Mouse (Mus musculus) stomach, postnatal 0 days (tissue): ENCODE data around the gene Ms4a4c. TPM values are rescaled to one million over a fixed set of nuclear protein-coding genes. Genes with fewer than 3 reads are reported as not detected.

ENCODE experiments used
- ATAC-seq: fragments of 200-750 bp; cut with Nextera tagmentation; 2 replicates; pipeline ENCODE4 v1.8.0; 2017; ENCODE audit not compliant: low FRiP score, low TSS enrichment
- DNase-seq: peaks from one replicate; pipeline ENCODE4 v3.0.0-alpha.2; 2016; ENCODE audit warnings: low spot score
- H3K27ac ChIP-seq: fragments of 300-500 bp; sonication (generic); replicated peaks from 2 replicates; pipeline ENCODE4 v1.5.1; 2014; ENCODE audit warnings: mild to moderate bottlenecking, control low read depth
- H3K27me3 ChIP-seq: fragments of 300-500 bp; sonication (generic); 2 replicates; pipeline ENCODE4 v1.6.1; 2014; ENCODE audit warnings: low read length; ENCODE audit not compliant: control insufficient read depth, insufficient read depth
- H3K36me3 ChIP-seq: fragments of 300-500 bp; sonication (generic); 2 replicates; pipeline ENCODE4 v1.6.1; 2014; ENCODE audit warnings: low read length, mixed read lengths; ENCODE audit not compliant: control insufficient read depth, insufficient read depth
- H3K4me1 ChIP-seq: fragments of 300-500 bp; sonication (generic); replicated peaks from 2 replicates; pipeline ENCODE4 v1.6.1; 2014; ENCODE audit warnings: antibody characterized with exemption; ENCODE audit not compliant: control insufficient read depth, insufficient read depth
- H3K4me2 ChIP-seq: fragments of 300-500 bp; sonication (generic); replicated peaks from 2 replicates; pipeline ENCODE4 v1.6.1; 2014; ENCODE audit warnings: low read depth, mild to moderate bottlenecking, control low read depth, moderate library complexity
- H3K4me3 ChIP-seq: fragments of 300-500 bp; sonication (generic); 2 replicates; pipeline ENCODE4 v1.5.1; 2014; ENCODE audit warnings: low read depth, low read length, control low read depth
- H3K9ac ChIP-seq: fragments of 300-500 bp; sonication (generic); 2 replicates; pipeline ENCODE4 v1.6.1; 2014; ENCODE audit warnings: mild to moderate bottlenecking, low read length, control low read depth, mixed read lengths
- H3K9me3 ChIP-seq: fragments of 300-500 bp; sonication (generic); 2 replicates; pipeline ENCODE4 v1.6.1; 2016; ENCODE audit warnings: low read length; ENCODE audit not compliant: control insufficient read depth
- CTCF ChIP-seq: IDR thresholded peaks from 2 replicates; pipeline ENCODE4 v1.5.1; 2016; ENCODE audit warnings: antibody characterized with exemption, low read depth, mild to moderate bottlenecking, moderate library complexity
- EP300 ChIP-seq: optimal IDR thresholded peaks from 2 replicates; pipeline ENCODE3; 2016; ENCODE audit warnings: antibody characterized with exemption
- WGBS: fragments of 180-500 bp; shearing (Covaris S2); extraction: QIAGEN DNeasy Blood & Tissue Kit; methylation state at CpG from one replicate; pipeline ENCODE4 v1.1.7; 2014; 5-methylcytosine and 5-hydroxymethylcytosine counted together
- polyA plus RNA-seq: library from polyadenylated mRNA; unstranded; fragments of >200 nt; fragmentation: Nextera tagmentation; extraction: Ambion mirVana; gene quantifications from 2 replicates; pipeline ENCODE4 v1.2.1, GENCODE M21; 2015

Ms4a4c gene
- polyA plus RNA-seq: 0.59 and 1.1 TPM in 2 replicates

GRCm38 (mm10) chr19:11404527-11404926 lies at the start of gene Ms4a4c:
Ms4a4c (plus strand) TSS chr19:11404770.
- Histone ChIP-seq H3K27me3 (no peaks in the 10 kb centered on the region), H3K4me1 (no peaks in the 10 kb centered on the region), H3K27ac (no peak within 1 kb of the TSS), H3K4me3 (no peak within 1 kb of the TSS), H3K36me3 (no peaks in the 10 kb centered on the region), H3K9me3 (no peaks in the 10 kb centered on the region), H3K4me2 (no peak within 1 kb of the TSS), H3K9ac (no peak within 1 kb of the TSS)
- DNase-seq (no peak), ATAC-seq (no peak)
- TF ChIP-seq CTCF (no peak), EP300 (no peak)
- 89% methylated on average over 3 of the region's 3 CpGs for WGBS

GRCm38 (mm10) chr19:11355730-11356129 lies 48.8 kb upstream of the Ms4a4c start:
- no peak for TF ChIP-seq EP300
- TF ChIP-seq CTCF: no peak
- DNase-seq (no peak), ATAC-seq (no peak)
- Histone ChIP-seq H3K9ac (no peak overlapping the region), H3K27ac (no peak overlapping the region), H3K36me3 (no peaks in the 10 kb centered on the region), H3K4me2 (no peak overlapping the region), H3K9me3 (no peaks in the 10 kb centered on the region), H3K4me3 (no peak overlapping the region), H3K4me1 (no peaks in the 10 kb centered on the region), H3K27me3 (no peaks in the 10 kb centered on the region)
- 67% methylated on average over 7 of the region's 7 CpGs for WGBS

- no peak overlapping the region for H3K27ac ChIP-seq
- no peaks in the 10 kb centered on the region for H3K27me3 ChIP-seq
- DNase-seq: no peak
- ATAC-seq: no peak
- no peak overlapping the region for H3K9ac ChIP-seq
- TF ChIP-seq CTCF (peak; percentile 73), EP300 (no peak)
- H3K4me2 ChIP-seq: no peak overlapping the region
- no peaks in the 10 kb centered on the region for H3K36me3 ChIP-seq
- no peaks in the 10 kb centered on the region for H3K9me3 ChIP-seq
- WGBS: 54% methylated on average over 3 of the region's 3 CpGs
- H3K4me3 ChIP-seq: no peak overlapping the region
- no peaks in the 10 kb centered on the region for H3K4me1 ChIP-seq
Observed at GRCm38 (mm10) chr19:11360106-11360505, 44.5 kb upstream of the Ms4a4c start.

GRCm38 (mm10) chr19:11362002-11362401 lies 42.6 kb upstream of the Ms4a4c start:
- no peak overlapping the region for H3K9ac ChIP-seq
- DNase-seq (no peak), ATAC-seq (no peak)
- no peak for TF ChIP-seq CTCF
- TF ChIP-seq EP300: no peak
- no peak overlapping the region for H3K27ac ChIP-seq
- H3K36me3 ChIP-seq: no peaks in the 10 kb centered on the region
- H3K4me2 ChIP-seq: no peak overlapping the region
- no peaks in the 10 kb centered on the region for H3K9me3 ChIP-seq
- no peaks in the 10 kb centered on the region for H3K27me3 ChIP-seq
- H3K4me3 ChIP-seq: no peak overlapping the region
- no peaks in the 10 kb centered on the region for H3K4me1 ChIP-seq

- DNase-seq: no peak
- no peaks in the 10 kb centered on the region for H3K36me3 ChIP-seq
- no peaks in the 10 kb centered on the region for H3K4me1 ChIP-seq
- no peaks in the 10 kb centered on the region for H3K27me3 ChIP-seq
- TF ChIP-seq EP300 (no peak), CTCF (no peak)
- H3K4me3 ChIP-seq: no peak overlapping the region
- H3K27ac ChIP-seq: no peak overlapping the region
- no peaks in the 10 kb centered on the region for H3K9me3 ChIP-seq
- 64% methylated on average over 3 of the region's 3 CpGs for WGBS
- no peak overlapping the region for H3K9ac ChIP-seq
- no peak for ATAC-seq
- no peak overlapping the region for H3K4me2 ChIP-seq
Observed at GRCm38 (mm10) chr19:11368310-11368709, 36.3 kb upstream of the Ms4a4c start.

- no peak for ATAC-seq
- Histone ChIP-seq H3K9me3 (no peaks in the 10 kb centered on the region), H3K4me3 (no peak overlapping the region), H3K9ac (no peak overlapping the region), H3K27ac (no peak overlapping the region), H3K4me2 (no peak overlapping the region), H3K27me3 (no peaks in the 10 kb centered on the region), H3K36me3 (no peaks in the 10 kb centered on the region), H3K4me1 (no peaks in the 10 kb centered on the region)
- TF ChIP-seq EP300: no peak
- DNase-seq: no peak
Observed at GRCm38 (mm10) chr19:11371181-11371580, 33.4 kb upstream of the Ms4a4c start.
